Mouse (Mus musculus) cortical plate, adult 2 months (tissue): ENCODE measurements around the gene Gm5134. TPM values are rescaled to one million over a fixed set of nuclear protein-coding genes. Genes with fewer than 3 reads are reported as not detected.
"Not testable (repeated sequence)": the region's sequence is repeated elsewhere in the genome, so short reads cannot be mapped to it uniquely, and the experiment has no call there.

Experiments used
- H3K27ac ChIP-seq: fragments of 200-500 bp; 2 replicates; pipeline ENCODE4 v1.5.1; 2012; ENCODE audit warnings: low read length, control low read depth, inconsistent platforms; ENCODE audit not compliant: insufficient read depth
- H3K4me1 ChIP-seq: fragments of 200-500 bp; 2 replicates; pipeline ENCODE4 v1.6.1; 2011; ENCODE audit warnings: low read length; ENCODE audit not compliant: control insufficient read depth, insufficient read depth
- H3K4me3 ChIP-seq: fragments of 200-500 bp; 2 replicates; pipeline ENCODE4 v1.5.1; 2011; ENCODE audit warnings: mild to moderate bottlenecking, low read length, control low read depth; ENCODE audit not compliant: insufficient read depth
- CTCF ChIP-seq: fragments of 200-500 bp; IDR thresholded peaks from 2 replicates; pipeline ENCODE4 v1.5.1; 2011; ENCODE audit warnings: mild to moderate bottlenecking, control low read depth, low read length; ENCODE audit not compliant: insufficient read depth; ENCODE audit errors: extremely low read depth
- POLR2A ChIP-seq: fragments of 200-500 bp; IDR thresholded peaks from 2 replicates; pipeline ENCODE4 v1.6.1; 2011; ENCODE audit warnings: mild to moderate bottlenecking, low read length, control low read depth; ENCODE audit not compliant: insufficient read depth; ENCODE audit errors: extremely low read depth
- polyA plus RNA-seq: library from polyadenylated mRNA; depleted of rRNA; stranded (reverse); fragments of >200 nt; gene quantifications from 2 replicates; pipeline ENCODE4 v1.2.3, GENCODE M21; 2012

The Gm5134 gene
- polyA plus RNA-seq, 1 experiment, result 0.08 TPM

GRCm38 (mm10) chr10:75993616-75994240 lies 39.4 kb downstream of the Gm5134 start:
- Histone ChIP-seq H3K4me3 (no peak overlapping the region), H3K4me1 (no peaks in the 10 kb centered on the region), H3K27ac (no peak overlapping the region)
- no peak for TF ChIP-seq POLR2A
- TF ChIP-seq CTCF, result no peak

GRCm38 (mm10) chr10:75994531-75995210 lies 40.4 kb downstream of the Gm5134 start:
- H3K4me1 ChIP-seq, H3K4me3 ChIP-seq, H3K27ac ChIP-seq: not testable (repeated sequence)

GRCm38 (mm10) chr10:75995463-75995862 lies 41.1 kb downstream of the Gm5134 start:
- Histone ChIP-seq H3K27ac (no peak overlapping the region), H3K4me1 (no peaks in the 10 kb centered on the region), H3K4me3 (no peak overlapping the region)
- TF ChIP-seq CTCF (no peak), POLR2A (no peak)

- TF ChIP-seq POLR2A (no peak), CTCF (no peak)
- no peak overlapping the region for H3K27ac ChIP-seq
- no peaks in the 10 kb centered on the region for H3K4me1 ChIP-seq
- H3K4me3 ChIP-seq, result no peak overlapping the region
These were observed 42.0 kb downstream of the Gm5134 start for GRCm38 (mm10) chr10:75996315-75996714.

- TF ChIP-seq CTCF (no peak), POLR2A (no peak)
- H3K4me3 ChIP-seq, result no peak overlapping the region
- no peaks in the 10 kb centered on the region; the same call in 1 of the 2 replicates for H3K4me1 ChIP-seq
These were observed 46.8 kb downstream of the Gm5134 start for GRCm38 (mm10) chr10:76001160-76001559.

GRCm38 (mm10) chr10:76002101-76002521 lies 47.8 kb downstream of the Gm5134 start:
- TF ChIP-seq POLR2A (no peak), CTCF (no peak)
- no peak overlapping the region for H3K27ac ChIP-seq

More at GRCm38 (mm10) chr10:76001160-76001559, 46.8 kb downstream of the Gm5134 start:
- H3K27ac ChIP-seq, result no peak overlapping the region

GRCm38 (mm10) chr10:76002615-76003014 lies 48.3 kb downstream of the Gm5134 start:
- no peaks in the 10 kb centered on the region; the same call in 1 of the 2 replicates for H3K4me1 ChIP-seq
- H3K4me3 ChIP-seq, result no peak overlapping the region
- H3K27ac ChIP-seq, result no peak overlapping the region
- no peak for TF ChIP-seq CTCF
- TF ChIP-seq POLR2A, result no peak

More at GRCm38 (mm10) chr10:76002101-76002521, 47.8 kb downstream of the Gm5134 start:
- H3K4me1 ChIP-seq, result no peaks in the 10 kb centered on the region; the same call in 1 of the 2 replicates
- no peak overlapping the region for H3K4me3 ChIP-seq

GRCm38 (mm10) chr10:76003221-76003620 lies 48.9 kb downstream of the Gm5134 start:
- no peak for TF ChIP-seq CTCF
- TF ChIP-seq POLR2A, result no peak
- Histone ChIP-seq H3K27ac (no peak overlapping the region), H3K4me3 (no peak overlapping the region), H3K4me1 (no peaks in the 10 kb centered on the region; the same call in 1 of the 2 replicates)

GRCm38 (mm10) chr10:76006385-76006784 lies 52.1 kb downstream of the Gm5134 start:
- Histone ChIP-seq H3K27ac (no peak overlapping the region), H3K4me1 (no peaks in the 10 kb centered on the region; the same call in 1 of the 2 replicates), H3K4me3 (no peak overlapping the region)
- TF ChIP-seq POLR2A (no peak), CTCF (no peak)

GRCm38 (mm10) chr10:76009812-76010211 lies 55.5 kb downstream of the Gm5134 start:
- Histone ChIP-seq H3K27ac (no peak overlapping the region), H3K4me3 (no peak overlapping the region), H3K4me1 (no peaks in the 10 kb centered on the region)
- no peak for TF ChIP-seq POLR2A
- no peak for TF ChIP-seq CTCF
